Mouse (Mus musculus) heart, postnatal 10 days (tissue): ENCODE data around the gene Lamb2. TPM values are rescaled to one million over a fixed set of nuclear protein-coding genes. Genes with fewer than 3 reads are reported as not detected.
A peak's percentile ranks its signal among the peaks of the same experiment; 100 is the strongest.

Source experiments
- DNase-seq, 2 experiments: peaks; one replicate each; pipeline ENCODE4 v3.0.0; 2021
- intact Hi-C: fragments of 180-260 bp; cut with DNase I; formaldehyde crosslinking; loops from one replicate; pipeline ENCODE4 v1.15.1; 2025
- total RNA-seq, 2 experiments: library from RNA; stranded (reverse); gene quantifications; 2 replicates each; pipeline ENCODE4 v1.2.3; 2021

Lamb2 gene
- total RNA-seq, 2 experiments from 2014 or later = 284 to 331 TPM

GRCm38 (mm10) chr9:108460319-108461178 lies 19.0 kb upstream of the Lamb2 start, which contains the start of gene Ccdc71:
TSS of gene Ccdc71 (plus strand) at chr9:108460527.
- peak; percentile 87 to 92 for DNase-seq
- intact Hi-C loops = loop anchor here (2.0 kb wide), 1 partner anchor 18 kb away; the partner anchor contains the start of gene Lamb2

- intact Hi-C loops = loop anchor here (2.0 kb wide), 1 partner anchor 18 kb away; the partner anchor contains the start of gene Lamb2
- DNase-seq = no peak
Measured at GRCm38 (mm10) chr9:108461181-108461631, 18.3 kb upstream of the Lamb2 start, which contains the start of gene Klhdc8b. TSS of gene Klhdc8b (minus strand) at chr9:108461581.

DNA sequence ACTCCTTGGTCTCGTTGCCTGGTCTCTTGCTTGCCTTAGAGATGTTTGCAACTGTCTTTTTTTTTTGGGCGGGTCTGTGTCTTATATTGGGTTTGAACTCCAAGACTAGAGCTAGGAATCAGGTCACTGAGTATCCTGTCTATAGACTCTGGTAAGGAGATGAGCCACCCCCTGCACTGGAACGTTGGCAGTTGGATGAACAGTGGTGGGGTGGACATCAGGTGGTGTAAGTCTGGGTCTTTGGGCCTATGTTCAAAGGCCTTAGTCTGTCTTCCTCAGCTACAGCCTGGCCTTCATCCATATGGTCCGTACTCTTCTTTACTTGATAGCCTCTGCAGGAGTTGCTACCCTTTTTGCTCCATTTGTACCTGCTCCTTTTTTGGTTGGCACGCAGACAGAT lies 17.9 kb upstream of the Lamb2 start:
- intact Hi-C loops = loop anchor here (2.0 kb wide), 1 partner anchor 17 kb away; the partner anchor contains the start of gene Lamb2
- DNase-seq = no peak

DNA sequence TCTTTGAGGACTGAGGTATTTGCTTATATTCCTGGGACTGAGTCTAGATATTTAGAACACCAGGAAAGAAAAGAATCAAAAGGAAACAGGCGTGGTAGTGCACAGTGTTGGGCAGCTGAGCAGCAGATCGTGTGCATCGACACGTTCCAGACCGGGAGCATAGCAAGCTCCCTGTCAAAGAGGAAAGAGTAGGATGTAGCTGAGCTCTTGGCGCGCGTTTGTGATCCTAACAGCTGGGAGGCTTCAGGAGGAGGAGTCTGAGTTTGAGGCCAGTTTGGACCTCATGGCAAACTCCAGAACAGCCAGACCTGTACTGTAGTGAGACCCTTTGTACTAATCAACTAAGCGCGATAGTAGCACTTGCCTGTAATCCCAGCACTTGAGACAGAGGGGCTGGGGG lies 17.3 kb upstream of the Lamb2 start:
- intact Hi-C loops = no loop called here
- peak; percentile 59 to 64 for DNase-seq

- no peak for DNase-seq
- intact Hi-C loops = no loop called here
Measured at GRCm38 (mm10) chr9:108463713-108464112, 15.8 kb upstream of the Lamb2 start.

GRCm38 (mm10) chr9:108466219-108466618 lies 13.3 kb upstream of the Lamb2 start:
- intact Hi-C loops = no loop called here
- no peak for DNase-seq

DNA sequence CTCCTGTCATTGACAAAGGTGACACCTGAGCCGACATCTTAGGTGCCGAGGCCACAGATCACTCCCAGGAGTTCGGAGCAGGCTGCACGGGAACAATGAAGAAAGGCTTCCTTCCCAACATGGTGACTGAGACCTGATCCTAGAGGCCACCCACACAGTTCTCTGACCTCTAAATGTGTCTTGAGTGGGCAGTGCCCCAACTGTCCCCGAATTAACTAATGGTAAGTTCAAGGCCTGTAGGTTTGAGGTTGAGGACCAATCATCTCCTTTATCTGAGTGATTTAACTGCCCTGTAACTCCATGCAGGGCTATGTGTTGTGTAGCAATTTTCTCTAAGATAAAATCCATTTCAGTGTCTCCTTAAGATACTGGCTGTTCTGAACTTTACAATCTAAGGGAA lies 10.1 kb upstream of the Lamb2 start:
- intact Hi-C loops = no loop called here

GRCm38 (mm10) chr9:108469845-108470244 lies 9.7 kb upstream of the Lamb2 start:
- no peak for DNase-seq
- intact Hi-C loops = no loop called here

More for the DNA sequence above, 10.1 kb upstream of the Lamb2 start:
- DNase-seq = no peak

DNA sequence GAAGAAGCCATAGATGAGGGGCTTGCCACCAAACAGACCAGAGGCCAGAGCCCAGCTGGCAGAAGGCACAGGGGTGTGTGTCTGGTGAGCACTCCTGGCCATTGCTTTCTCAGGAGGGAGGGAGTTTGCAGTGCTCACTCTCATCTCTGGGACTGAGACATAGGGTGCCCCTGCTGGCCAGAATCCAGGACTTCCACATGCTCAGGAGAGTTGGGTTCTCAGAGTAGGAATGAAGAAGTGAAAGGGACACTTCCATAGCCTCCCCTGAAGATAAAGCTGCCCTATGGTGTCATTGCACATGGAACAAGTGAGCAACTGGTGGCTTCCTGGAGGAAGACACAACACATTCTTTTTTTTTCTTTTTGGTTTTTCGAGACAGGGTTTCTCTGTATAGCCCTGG lies 5.0 kb upstream of the Lamb2 start:
- intact Hi-C loops = no loop called here
- DNase-seq = no peak

DNA sequence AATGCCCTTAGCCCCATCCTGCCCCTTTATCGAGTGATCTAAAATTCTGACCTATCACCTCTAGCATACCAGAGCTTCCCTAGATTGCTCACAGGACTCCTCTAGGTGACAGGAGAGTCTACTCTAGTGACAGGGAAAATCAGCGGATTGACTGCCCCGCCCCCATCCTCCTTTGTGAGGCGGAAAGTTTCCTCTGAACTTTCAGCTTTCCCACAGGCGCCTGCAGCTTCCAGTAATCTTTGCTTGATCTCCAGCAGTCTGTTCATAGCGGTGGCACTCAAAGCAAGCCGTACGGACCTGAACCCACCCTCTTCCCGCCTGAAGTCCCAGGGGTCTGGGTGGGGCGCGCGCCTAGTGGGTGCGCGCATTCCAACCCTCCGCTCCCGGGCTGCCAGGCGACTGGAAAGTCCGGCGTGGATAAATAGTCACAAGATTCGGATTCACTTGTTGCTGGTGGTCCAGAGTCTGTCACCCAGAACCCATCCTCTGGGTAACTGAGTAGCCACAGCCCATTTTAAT lies 839 bp upstream of the Lamb2 start:
- DNase-seq = peak; percentile 93 to 94
- intact Hi-C loops = loop anchor here (2.0 kb wide), 1 partner anchor 18 kb away; the partner anchor contains the start of genes Ccdc71 and Klhdc8b

- no peak for DNase-seq
- intact Hi-C loops = loop anchor here (2.0 kb wide), 1 partner anchor 18 kb away; the partner anchor contains the start of genes Ccdc71 and Klhdc8b
Measured at GRCm38 (mm10) chr9:108479241-108479640, 295 bp upstream of the Lamb2 start.

GRCm38 (mm10) chr9:108480813-108481519 lies 1.4 kb downstream of the Lamb2 start:
- DNase-seq = peak; percentile 37 to 38
- intact Hi-C loops = no loop called here

- intact Hi-C loops = no loop called here
- DNase-seq = peak; percentile 61 to 75
Measured at GRCm38 (mm10) chr9:108481520-108482210, 2.1 kb downstream of the Lamb2 start.

DNA sequence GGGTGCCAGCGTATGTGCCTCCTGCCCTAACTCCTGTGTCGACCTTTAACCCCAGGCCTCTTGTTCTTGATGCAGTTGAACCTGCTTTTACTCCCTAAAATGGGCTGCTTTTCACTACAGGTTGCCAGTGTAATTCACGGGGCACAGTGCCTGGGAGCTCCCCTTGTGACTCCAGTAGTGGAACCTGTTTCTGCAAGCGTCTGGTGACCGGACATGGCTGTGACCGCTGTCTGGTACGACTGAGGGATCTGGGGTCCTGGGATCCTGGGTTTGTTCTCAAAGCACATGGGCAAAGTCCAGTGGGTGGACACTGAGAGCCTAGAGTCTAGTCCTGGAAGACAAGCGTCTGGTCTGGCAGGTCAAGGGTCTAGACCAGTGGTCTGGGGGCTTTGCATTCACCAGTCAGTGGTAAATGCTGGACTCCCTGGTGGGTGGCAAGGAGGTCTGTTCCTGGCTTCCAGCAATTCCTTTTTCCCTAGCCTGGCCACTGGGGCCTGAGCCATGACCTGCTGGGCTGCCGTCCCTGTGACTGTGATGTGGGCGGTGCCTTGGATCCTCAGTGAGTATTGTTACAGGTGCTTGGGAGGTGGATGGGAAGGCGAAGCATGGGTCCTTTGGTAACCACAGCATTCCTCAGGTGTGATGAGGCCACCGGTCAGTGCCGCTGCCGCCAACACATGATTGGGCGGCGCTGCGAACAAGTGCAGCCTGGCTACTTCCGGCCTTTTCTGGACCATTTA lies 3.7 kb downstream of the Lamb2 start:
- no peak for DNase-seq
- intact Hi-C loops = no loop called here

DNA sequence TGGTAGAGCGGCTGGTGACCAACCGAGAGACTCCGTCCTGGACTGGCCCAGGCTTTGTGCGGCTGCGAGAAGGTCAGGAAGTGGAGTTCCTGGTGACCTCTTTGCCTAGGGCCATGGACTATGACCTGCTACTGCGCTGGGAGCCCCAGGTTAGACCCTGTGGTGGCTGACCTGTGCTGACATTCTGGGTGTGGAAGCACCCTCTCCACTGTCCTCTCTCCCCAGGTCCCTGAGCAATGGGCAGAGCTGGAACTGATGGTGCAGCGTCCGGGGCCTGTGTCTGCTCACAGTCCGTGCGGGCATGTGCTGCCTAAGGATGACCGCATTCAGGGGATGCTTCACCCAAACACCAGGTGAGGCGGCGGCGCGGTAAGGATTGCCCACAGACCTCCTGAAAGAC lies 4.5 kb downstream of the Lamb2 start:
- DNase-seq = no peak
- intact Hi-C loops = no loop called here

DNA sequence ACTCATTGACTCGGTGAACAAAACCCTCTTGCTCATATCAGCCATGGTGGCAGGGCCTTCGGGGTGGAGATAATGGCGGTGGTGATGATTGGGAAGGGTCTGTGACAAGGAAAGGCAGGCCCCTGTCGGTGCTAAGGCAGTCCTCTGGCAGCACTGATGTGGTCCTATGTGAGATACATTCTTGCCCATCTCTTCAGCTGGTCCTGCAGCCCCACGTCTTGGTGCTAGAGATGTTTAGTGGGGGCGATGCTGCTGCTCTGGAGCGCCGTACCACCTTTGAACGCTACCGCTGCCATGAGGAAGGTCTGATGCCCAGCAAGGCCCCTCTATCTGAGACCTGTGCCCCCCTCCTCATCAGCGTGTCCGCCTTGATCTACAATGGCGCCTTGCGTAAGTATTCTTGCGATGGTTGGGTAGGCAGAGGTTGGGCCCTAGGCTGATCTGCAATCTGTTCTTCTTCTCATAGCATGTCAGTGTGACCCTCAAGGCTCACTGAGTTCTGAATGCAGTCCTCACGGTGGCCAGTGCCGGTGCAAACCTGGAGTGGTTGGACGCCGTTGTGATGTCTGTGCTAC lies 5.9 kb downstream of the Lamb2 start:
- intact Hi-C loops = no loop called here
- no peak for DNase-seq

DNA sequence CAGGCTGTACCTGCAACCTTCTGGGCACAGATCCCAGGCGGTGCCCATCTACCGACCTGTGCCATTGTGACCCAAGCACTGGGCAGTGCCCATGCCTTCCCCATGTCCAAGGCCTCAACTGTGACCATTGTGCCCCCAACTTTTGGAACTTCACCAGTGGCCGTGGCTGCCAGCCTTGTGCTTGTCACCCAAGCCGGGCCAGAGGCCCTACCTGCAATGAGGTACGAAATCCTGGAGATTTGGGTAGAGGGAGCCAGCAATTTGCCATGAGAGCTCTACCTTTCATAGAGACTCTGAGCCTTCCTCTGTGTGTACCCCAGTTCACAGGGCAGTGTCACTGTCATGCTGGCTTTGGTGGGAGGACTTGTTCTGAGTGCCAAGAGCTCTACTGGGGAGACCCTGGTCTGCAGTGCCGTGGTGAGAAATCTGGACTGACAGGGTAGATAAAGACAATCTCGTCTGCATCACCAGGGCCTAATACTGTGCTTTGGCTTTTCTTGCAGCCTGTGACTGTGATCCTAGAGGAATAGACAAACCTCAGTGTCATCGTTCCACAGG lies 7.5 kb downstream of the Lamb2 start:
- intact Hi-C loops = no loop called here
- DNase-seq = no peak

DNA sequence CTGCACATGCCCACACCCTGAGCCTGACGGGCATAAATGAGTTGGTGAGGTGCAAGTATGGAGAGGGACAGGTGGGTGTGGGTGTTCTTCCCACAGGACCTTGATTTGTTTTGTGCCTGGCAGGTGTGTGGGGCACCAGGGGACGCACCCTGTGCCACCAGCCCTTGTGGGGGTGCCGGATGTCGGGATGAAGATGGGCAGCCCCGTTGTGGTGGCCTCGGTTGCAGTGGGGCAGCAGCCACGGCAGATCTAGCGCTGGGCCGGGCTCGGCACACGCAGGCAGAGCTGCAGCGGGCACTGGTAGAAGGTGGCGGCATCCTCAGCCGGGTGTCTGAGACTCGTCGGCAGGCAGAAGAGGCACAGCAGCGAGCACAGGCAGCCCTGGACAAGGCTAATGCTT lies 8.9 kb downstream of the Lamb2 start:
- intact Hi-C loops = no loop called here
- DNase-seq = no peak

GRCm38 (mm10) chr9:108489215-108489614 lies 9.7 kb downstream of the Lamb2 start:
- intact Hi-C loops = no loop called here

More at GRCm38 (mm10) chr9:108489215-108489614, 9.7 kb downstream of the Lamb2 start:
- no peak for DNase-seq
